Comparison of ENCODE assay signal across 8 mouse cellular contexts in genomic region chr8:123224278-123225266, GRCm38 (mm10). TPM values are rescaled to one million over a fixed set of nuclear protein-coding genes. Genes with fewer than 3 reads are reported as not detected.
DNase-seq lines count a peak whose midpoint lies in the region; ATAC-seq and TF ChIP-seq lines count a peak whose summit lies in the region.

Cdk10 (plus strand) TSS chr8:123224842.

- peak within 1 kb of the TSS; percentile 82 for H3K4me2 ChIP-seq in embryonic facial prominence, embryonic 13.5 days
- H3K4me2 ChIP-seq in limb, embryonic 13.5 days (replicated peaks), result peak within 1 kb of the TSS; percentile 91
- peak within 1 kb of the TSS; percentile 99 for H3K4me2 ChIP-seq in midbrain, embryonic 16.5 days (ENCODE audit: low read length)

- intact Hi-C loops in heart, adult 2 months (cut with DNase I), result loop anchor here (10.0 kb wide), 2 partner anchors 260 to 850 kb away; partner anchors contain the start of gene Zc3h18

- no peaks in the 10 kb centered on the region for H3K9me3 ChIP-seq in embryonic facial prominence, embryonic 13.5 days
- H3K9me3 ChIP-seq in limb, embryonic 13.5 days, result no peaks in the 10 kb centered on the region
- no peaks in the 10 kb centered on the region for H3K9me3 ChIP-seq in midbrain, embryonic 16.5 days (replicated peaks; ENCODE audit: control insufficient read depth, low read length, poor library complexity, severe bottlenecking)

- peak; percentile 70; the same call in 1 of the 2 replicates for TF ChIP-seq EP300 in heart, adult 2 months (IDR thresholded peaks at IDR 0.05; ENCODE audit: insufficient read depth, low read depth, low read length)

- TF ChIP-seq POLR2A in heart, adult 2 months (IDR thresholded peaks at IDR 0.05; ENCODE audit: insufficient read depth, low read depth, low read length), result peak; percentile 100

- H3K4me3 ChIP-seq in embryonic facial prominence, embryonic 13.5 days, result peak within 1 kb of the TSS; percentile 81
- peak within 1 kb of the TSS; percentile 75 for H3K4me3 ChIP-seq in heart, adult 2 months
- H3K4me3 ChIP-seq in limb, embryonic 13.5 days, result peak within 1 kb of the TSS; percentile 85
- H3K4me3 ChIP-seq in midbrain, embryonic 16.5 days (ENCODE audit: low read depth, low read length), result peak within 1 kb of the TSS; percentile 70

- peak within 1 kb of the TSS; percentile 90 for H3K9ac ChIP-seq in embryonic facial prominence, embryonic 13.5 days
- peak within 1 kb of the TSS; percentile 90 for H3K9ac ChIP-seq in heart, adult 2 months (ENCODE audit: low read depth, low read length)
- H3K9ac ChIP-seq in limb, embryonic 13.5 days, result peak within 1 kb of the TSS; percentile 91
- peak within 1 kb of the TSS; percentile 89 for H3K9ac ChIP-seq in midbrain, embryonic 16.5 days (ENCODE audit: low read depth, low read length)

- peaks cover 29% of the 10 kb centered on the region for H3K36me3 ChIP-seq in embryonic facial prominence, embryonic 13.5 days
- H3K36me3 ChIP-seq in heart, adult 2 months (ENCODE audit: control insufficient read depth, insufficient read depth, low read length), result no peaks in the 10 kb centered on the region
- peaks cover 32% of the 10 kb centered on the region for H3K36me3 ChIP-seq in limb, embryonic 13.5 days
- H3K36me3 ChIP-seq in midbrain, embryonic 16.5 days (ENCODE audit: control insufficient read depth, insufficient read depth, low read length), result peaks cover 14% of the 10 kb centered on the region

- peak; percentile 70 for ATAC-seq in embryonic facial prominence, embryonic 13.5 days (ENCODE audit: insufficient number of reproducible peaks, insufficient read depth, low FRiP score, low TSS enrichment, low read depth)
- ATAC-seq in limb, embryonic 13.5 days (ENCODE audit: low FRiP score, low read depth), result peak; percentile 90
- peak; percentile 93 for ATAC-seq in midbrain, embryonic 16.5 days

- TF ChIP-seq CTCF in heart, adult 2 months (IDR thresholded peaks at IDR 0.05), result no peak

- H3K79me2 ChIP-seq in heart, adult 2 months (replicated peaks; ENCODE audit: control insufficient read depth, insufficient read depth, low read length), result no peaks in the 10 kb centered on the region

- peak within 1 kb of the TSS; percentile 89 for H3K27ac ChIP-seq in embryonic facial prominence, embryonic 13.5 days
- H3K27ac ChIP-seq in heart, adult 2 months, result peak within 1 kb of the TSS; percentile 85
- peak within 1 kb of the TSS; percentile 88; the same call in 1 of the 2 replicates for H3K27ac ChIP-seq in limb, embryonic 13.5 days
- H3K27ac ChIP-seq in midbrain, embryonic 16.5 days (ENCODE audit: low read length), result peak within 1 kb of the TSS; percentile 91

- H3K4me1 ChIP-seq in embryonic facial prominence, embryonic 13.5 days, result peaks cover 15% of the 10 kb centered on the region
- H3K4me1 ChIP-seq in heart, adult 2 months (ENCODE audit: control insufficient read depth, insufficient read depth, low read length), result peaks cover 2% of the 10 kb centered on the region
- H3K4me1 ChIP-seq in limb, embryonic 13.5 days, result peaks cover 22% of the 10 kb centered on the region
- H3K4me1 ChIP-seq in midbrain, embryonic 16.5 days (ENCODE audit: control insufficient read depth, insufficient read depth, low read length), result peaks cover 11% of the 10 kb centered on the region

- DNase-seq in 3134 (ENCODE audit: extremely low read depth, insufficient read length, low spot score), result peak; percentile 83
- DNase-seq in adrenal gland, postnatal 36 days, result peak; percentile 96 to 97
- peak; percentile 94 to 97 for DNase-seq in heart, adult 2 months
- peak; percentile 90 to 94 for DNase-seq in kidney, adult 8-10 months
- DNase-seq in spleen, postnatal 10 days (ENCODE audit: low spot score in 2 of 2), result peak; percentile 89 to 95

- 3% methylated on average over 59 of the region's 59 CpGs for WGBS in embryonic facial prominence, embryonic 13.5 days
- 2% methylated on average over 59 of the region's 59 CpGs for WGBS in heart, adult 2 months
- WGBS in limb, embryonic 13.5 days, result 2% methylated on average over 59 of the region's 59 CpGs
- WGBS in midbrain, embryonic 16.5 days, result 4% methylated on average over 59 of the region's 59 CpGs

- H3K27me3 ChIP-seq in embryonic facial prominence, embryonic 13.5 days, result no peaks in the 10 kb centered on the region
- H3K27me3 ChIP-seq in heart, adult 2 months (ENCODE audit: control insufficient read depth, insufficient read depth, low read length), result no peaks in the 10 kb centered on the region
- no peaks in the 10 kb centered on the region for H3K27me3 ChIP-seq in limb, embryonic 13.5 days
- H3K27me3 ChIP-seq in midbrain, embryonic 16.5 days (ENCODE audit: control insufficient read depth, insufficient read depth, low read depth, low read length), result no peaks in the 10 kb centered on the region

RNA-seq across cellular contexts. Expression of gene Cdk10, which starts in this region (rescaled TPM):
- total RNA-seq in adrenal gland, postnatal 36 days (2021), result 10 to 100 TPM; 49.0 to 58.6 TPM
- 39.5 and 44.3 TPM in 2 replicates for polyA plus RNA-seq in embryonic facial prominence, embryonic 13.5 days (2015; fragmentation: Nextera tagmentation; extraction: Ambion mirVana)
- 10 to 100 TPM; 18.4 to 22.9 TPM for total RNA-seq in heart, adult 2 months (2021)
- polyA plus RNA-seq in heart, adult 2 months (2012; rRNA removed), result 32.4 and 37.0 TPM in 2 replicates
- 37.9 and 39.9 TPM in 2 replicates for polyA plus RNA-seq in limb, embryonic 13.5 days (2015; fragmentation: Nextera tagmentation; extraction: Ambion mirVana)
- 53.8 and 54.4 TPM in 2 replicates for polyA plus RNA-seq in midbrain, embryonic 16.5 days (2015; fragmentation: Nextera tagmentation; extraction: Ambion mirVana)

Comparison
In these comparisons a context has a peak if more than half of its experiments do, and no peak if none do; other contexts are left out.
1. Peak in every context shown above with its lines: DNase-seq, ATAC-seq, H3K4me3 ChIP-seq and H3K27ac ChIP-seq.